Mouse (Mus musculus): Measurements from ENCODE around the gene Bpnt1.

Bpnt1 gene

GRCm38 (mm10) chr1:185328721-185329610, 3.0 kb upstream of the Bpnt1 start, which contains the start of gene Iars2:
Iars2 (minus strand) TSS chr1:185329396.
- in situ Hi-C loops (cut with MboI, MseI), result loop anchor here in 1 of 2 experiments (5.0 kb wide), 1 partner anchor 87 kb away; no protein-coding TSS in a partner anchor

GRCm38 (mm10) chr1:185329851-185330250, 2.1 kb upstream of the Bpnt1 start:
- in situ Hi-C loops (cut with MboI, MseI), result loop anchor here in 1 of 2 experiments (5.0 kb wide), 1 partner anchor 88 kb away; no protein-coding TSS in a partner anchor

DNA sequence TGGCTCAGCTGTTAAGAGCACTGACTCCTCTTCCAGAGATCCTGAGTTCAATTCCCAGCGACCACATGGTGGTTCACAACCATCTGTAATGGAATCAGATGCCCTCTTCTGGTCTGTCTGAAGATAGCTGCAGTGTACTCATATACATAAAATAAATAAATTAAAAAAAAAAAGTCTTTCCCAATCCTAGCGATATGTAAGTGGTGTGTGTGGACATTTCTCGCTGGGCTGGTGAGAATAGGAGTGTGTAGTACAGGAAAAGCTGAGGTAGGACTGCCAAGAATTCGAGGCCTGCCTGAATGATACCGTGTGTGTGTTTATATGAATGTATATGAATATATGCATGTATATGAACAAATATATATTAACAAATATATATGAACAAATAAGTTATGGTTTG, 585 bp upstream of the Bpnt1 start:
- in situ Hi-C loops (cut with MboI, MseI), result no loop called here

DNA sequence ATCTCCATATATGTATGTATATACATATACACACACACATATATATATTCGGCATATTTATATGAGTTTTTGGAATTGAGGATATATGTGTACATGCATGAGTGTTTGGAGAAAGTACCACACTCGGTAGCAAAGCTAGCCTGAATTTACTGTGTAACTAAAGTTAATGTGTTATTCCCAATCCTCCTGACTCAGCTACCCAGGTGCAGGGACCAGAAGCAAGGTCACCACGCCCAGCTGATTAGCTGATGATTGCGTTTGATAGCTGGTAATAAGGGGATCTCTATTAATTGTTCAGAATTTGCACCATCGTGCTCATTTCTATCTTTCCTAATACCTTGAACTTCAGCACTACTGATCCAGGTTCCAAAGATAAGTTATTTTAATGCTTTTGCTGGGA, 1.7 kb downstream of the Bpnt1 start:
- in situ Hi-C loops (cut with MboI, MseI), result no loop called here

GRCm38 (mm10) chr1:185334136-185334535, 2.2 kb downstream of the Bpnt1 start:
- in situ Hi-C loops (cut with MboI, MseI), result no loop called here

DNA sequence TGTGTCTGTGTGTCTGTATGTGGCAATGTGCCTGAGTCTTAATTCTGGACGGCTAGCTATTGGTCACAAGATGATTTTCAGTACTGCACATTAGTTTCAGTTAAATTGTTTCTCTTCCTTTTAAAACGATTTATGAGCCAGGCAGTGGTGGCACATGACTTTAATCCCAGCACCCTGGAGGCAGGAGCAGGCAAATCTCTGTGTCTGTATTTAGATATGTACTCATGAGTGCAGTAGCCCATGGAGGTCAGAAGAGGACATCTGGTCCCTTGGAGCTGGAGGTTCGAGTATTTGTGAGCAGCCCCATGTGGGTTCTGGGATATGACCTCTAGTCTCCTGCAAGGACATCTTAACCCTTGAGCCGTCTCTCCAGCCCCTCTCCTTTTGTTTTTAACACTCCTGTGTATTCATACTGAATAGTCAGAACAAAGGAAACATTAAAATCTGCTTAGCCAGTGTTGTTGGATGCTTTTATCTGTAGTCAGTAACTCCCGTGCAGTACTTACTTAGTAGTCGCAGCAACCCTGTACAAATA, 3.3 kb downstream of the Bpnt1 start:
- in situ Hi-C loops (cut with MboI, MseI), result no loop called here

GRCm38 (mm10) chr1:185336535-185336934, 4.6 kb downstream of the Bpnt1 start:
- in situ Hi-C loops (cut with MboI, MseI), result no loop called here

GRCm38 (mm10) chr1:185342441-185342840, 10.5 kb downstream of the Bpnt1 start:
- in situ Hi-C loops (cut with MboI, MseI), result no loop called here

- in situ Hi-C loops (cut with MboI, MseI), result no loop called here
Observed at GRCm38 (mm10) chr1:185343422-185343821, 11.5 kb downstream of the Bpnt1 start.

DNA sequence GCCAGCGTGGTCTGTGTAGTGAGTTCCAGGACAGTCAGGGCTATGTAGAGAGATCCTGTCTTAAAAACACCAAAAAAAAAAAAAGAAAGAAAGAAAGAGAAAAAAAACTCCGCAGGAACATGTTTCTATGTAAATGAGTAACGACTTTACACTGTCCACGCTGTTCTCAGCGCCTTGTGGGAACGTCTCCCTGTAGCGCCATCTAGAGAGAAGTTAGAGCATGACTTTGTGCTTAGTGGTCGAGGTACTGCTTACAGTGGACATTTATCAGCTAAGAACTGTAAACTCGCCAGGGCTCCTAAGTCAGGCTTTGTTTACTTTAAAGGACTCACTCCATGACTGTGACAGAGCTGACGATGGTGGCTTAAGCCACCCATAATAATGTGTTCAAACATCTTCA, 14.2 kb downstream of the Bpnt1 start:
- in situ Hi-C loops (cut with MboI, MseI), result no loop called here

GRCm38 (mm10) chr1:185349741-185350140, 17.8 kb downstream of the Bpnt1 start:
- in situ Hi-C loops (cut with MboI, MseI), result loop anchor here in 1 of 2 experiments (10.0 kb wide), 1 partner anchor 1975 kb away; no protein-coding TSS in a partner anchor

DNA sequence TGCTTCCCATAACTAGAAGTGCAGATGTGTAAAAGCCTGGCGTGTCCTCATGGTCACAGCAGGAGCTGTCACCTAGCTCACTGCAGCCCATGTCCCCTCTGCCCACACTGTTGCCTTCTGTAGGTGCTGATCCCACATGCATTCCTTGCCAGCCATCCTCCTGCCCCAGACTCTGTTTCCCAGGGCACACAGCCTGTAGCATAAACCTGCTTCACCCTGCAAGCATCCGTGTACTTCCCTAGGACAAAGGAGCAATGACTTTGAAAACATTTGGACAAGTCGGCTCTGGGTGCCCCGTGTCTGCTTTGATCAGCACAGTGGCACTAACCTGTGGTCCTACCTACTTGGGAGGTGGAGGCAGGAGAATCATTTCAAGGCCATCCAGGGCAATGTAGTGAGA, 18.7 kb downstream of the Bpnt1 start:
- in situ Hi-C loops (cut with MboI, MseI), result loop anchor here in 1 of 2 experiments (10.0 kb wide), 1 partner anchor 1976 kb away; no protein-coding TSS in a partner anchor

DNA sequence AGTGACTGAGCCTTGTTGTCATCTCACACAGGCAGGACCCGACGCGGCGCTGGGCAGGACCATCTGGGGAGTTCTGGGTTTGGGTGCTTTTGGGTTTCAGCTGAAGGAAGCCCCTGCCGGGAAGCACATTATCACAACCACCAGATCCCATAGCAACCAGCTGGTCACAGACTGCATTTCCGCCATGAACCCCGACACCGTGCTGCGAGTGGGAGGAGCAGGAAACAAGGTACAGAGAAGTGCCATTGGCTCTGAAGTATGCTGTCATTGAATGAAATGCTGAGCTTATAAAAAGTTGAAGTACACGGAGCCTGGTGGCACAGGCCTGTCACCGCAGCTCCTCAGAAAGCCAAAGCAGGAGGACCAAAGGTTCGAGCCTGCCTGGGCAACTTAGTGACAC, 20.2 kb downstream of the Bpnt1 start:
- in situ Hi-C loops (cut with MboI, MseI), result loop anchor here in 1 of 2 experiments (10.0 kb wide), 1 partner anchor 1977 kb away; no protein-coding TSS in a partner anchor

DNA sequence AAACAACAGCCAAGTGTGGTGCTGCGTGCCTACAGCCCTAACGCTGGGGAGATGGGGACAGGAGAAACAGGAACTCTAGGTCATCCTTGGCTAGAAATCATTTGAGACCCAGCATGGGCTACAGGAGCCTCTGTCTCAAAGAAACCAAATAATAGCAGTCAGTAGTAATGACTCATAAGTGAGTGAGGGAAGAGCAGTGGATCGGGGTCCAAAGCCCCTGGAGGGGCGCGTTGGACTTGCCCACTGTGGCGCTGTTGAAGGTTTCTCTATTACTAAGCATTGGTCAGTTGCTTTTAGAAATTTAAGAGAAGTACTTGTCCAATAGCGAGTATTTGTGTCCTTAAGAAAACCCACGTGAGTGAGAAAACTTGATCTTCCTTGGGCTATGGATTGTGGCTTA, 21.4 kb downstream of the Bpnt1 start:
- in situ Hi-C loops (cut with MboI, MseI), result loop anchor here in 1 of 2 experiments (10.0 kb wide), 1 partner anchor 1979 kb away; no protein-coding TSS in a partner anchor

DNA sequence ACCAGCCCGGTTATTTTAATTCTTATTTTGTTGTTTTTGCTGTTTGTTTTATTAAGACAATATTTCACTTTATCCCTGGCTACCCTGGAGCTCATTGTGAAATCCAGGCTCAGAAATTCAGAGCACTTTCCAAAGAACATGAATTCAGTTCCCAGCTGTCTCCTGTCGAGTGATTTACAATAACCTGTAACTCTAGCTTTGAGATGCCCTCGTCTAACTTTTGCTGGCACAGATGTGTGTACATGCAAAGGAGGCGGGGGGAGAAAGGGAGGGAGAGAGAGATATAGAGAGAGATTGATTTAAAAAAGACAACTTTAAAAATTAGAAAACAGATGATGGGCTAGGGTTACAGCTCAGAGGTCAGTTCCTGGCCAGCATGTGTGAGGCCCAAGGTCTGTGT, 22.8 kb downstream of the Bpnt1 start:
- in situ Hi-C loops (cut with MboI, MseI), result loop anchor here in 1 of 2 experiments (10.0 kb wide), 1 partner anchor 1980 kb away; no protein-coding TSS in a partner anchor

GRCm38 (mm10) chr1:185356246-185356645, 24.3 kb downstream of the Bpnt1 start:
- in situ Hi-C loops (cut with MboI, MseI), result loop anchor here in 1 of 2 experiments (10.0 kb wide), 1 partner anchor 1981 kb away; no protein-coding TSS in a partner anchor

GRCm38 (mm10) chr1:185358211-185358610, 26.3 kb downstream of the Bpnt1 start:
- in situ Hi-C loops (cut with MboI, MseI), result loop anchor here in 1 of 2 experiments (10.0 kb wide), 1 partner anchor 1983 kb away; no protein-coding TSS in a partner anchor

DNA sequence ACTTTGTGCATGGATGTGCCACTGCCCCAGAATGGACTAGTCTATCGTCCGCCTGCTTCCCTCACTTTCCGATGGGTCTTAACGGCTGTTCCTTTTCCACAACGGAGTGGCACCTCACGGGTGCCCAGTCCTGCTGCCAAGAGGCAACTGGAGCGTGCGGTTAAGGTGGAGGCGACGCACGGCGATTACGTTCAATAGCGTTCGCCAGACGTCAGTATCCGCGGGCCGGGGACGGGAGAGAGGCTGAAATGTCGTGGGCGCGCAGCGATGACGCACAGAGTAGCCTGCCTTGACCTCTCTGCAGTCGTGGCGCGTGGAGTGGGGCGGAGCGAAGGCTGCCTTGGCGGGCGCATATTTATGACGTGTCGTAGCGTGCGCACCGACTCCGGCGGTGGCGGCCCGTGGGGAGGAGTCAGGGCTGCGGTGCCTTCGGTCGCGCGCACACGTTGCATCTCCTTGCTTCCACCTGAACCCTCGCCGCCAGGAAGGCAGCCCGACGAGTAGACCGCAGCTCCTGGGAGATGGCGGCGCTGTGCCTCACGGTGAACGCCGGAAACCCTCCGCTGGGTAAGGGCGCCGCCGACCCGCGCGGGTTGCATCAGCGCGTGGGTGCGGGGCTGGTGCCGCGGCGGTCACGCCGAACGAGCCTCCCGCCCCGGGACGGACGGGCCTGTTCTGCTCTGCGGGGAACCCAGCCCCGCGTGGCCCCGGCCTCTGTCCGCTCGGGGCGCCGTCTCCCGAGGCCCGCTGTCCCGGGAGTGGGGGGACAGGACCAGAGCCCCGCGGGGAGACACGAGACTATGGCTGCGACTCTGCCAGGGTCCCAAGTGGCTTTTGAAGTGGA, 30.9 kb downstream of the Bpnt1 start, which contains the start of gene Eprs:
Eprs (plus strand) TSS at position 368 of the 844 bp plus-strand sequence.
- in situ Hi-C loops (cut with MboI, MseI), result no loop called here

DNA sequence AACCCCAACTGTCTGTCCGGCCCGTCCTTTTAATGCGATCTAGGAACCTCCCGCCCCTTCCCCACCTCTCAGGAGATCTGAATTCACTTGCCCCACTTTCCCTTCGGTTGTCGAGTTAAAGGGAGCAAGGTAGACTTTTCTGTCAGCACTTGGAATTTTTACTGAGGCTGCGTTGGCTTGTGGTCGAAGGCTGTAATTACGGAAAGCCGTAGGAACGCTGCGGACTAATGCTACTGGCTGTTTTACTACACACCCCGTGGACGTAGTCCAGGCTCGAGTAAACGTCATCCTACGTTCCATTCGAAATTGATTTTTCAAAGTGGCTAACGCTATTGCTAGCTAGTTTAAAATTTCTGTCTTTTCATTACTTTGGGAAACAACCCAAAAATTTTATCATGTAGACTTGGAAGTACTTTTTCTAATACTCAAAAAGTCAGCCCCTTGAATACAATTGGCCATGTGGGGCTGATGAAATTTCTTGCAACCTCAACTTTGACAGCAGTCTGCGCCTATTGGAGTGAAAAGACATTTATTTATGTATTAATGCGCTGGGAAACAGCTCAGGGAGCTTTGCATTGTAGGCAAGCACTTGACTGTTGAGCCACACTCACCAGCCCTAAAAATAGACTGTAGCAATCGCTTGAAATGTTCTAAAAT, 31.7 kb downstream of the Bpnt1 start:
- in situ Hi-C loops (cut with MboI, MseI), result no loop called here

DNA sequence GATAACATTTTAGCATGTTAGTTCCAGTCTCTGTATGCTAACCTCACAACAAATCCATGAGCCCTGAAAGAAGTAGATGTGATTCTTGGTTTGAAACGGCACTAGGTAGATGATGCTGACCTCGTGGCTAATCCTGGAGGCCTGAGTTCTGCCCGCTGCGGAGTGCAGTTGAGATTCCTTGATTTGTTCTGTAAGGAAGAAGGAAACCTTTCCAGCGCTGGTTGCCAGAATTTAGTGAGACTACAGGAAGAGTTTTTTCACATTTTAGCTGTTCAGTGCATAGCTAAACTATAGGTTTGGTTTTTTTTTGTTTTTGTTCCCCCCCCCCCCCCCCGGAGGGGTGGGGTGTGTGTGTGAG, 32.2 kb downstream of the Bpnt1 start:
- in situ Hi-C loops (cut with MboI, MseI), result no loop called here

DNA sequence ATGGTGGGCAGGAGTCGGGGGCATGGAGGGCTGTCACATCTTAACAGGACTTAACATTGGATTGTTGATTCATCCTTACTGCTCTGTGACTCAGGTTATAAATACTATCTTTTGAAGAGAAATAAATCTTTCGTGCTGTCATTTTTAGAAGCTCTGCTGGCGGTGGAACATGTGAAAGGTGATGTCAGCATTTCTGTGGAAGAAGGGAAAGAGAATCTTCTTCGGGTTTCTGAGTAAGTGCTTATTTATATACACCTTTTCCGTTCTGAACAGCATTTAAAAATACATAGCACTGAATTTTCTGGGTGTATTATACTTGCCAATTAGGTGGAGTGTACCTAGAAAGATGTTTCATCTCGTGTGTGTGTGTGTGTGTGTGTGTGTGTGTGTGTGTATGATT, 35.4 kb downstream of the Bpnt1 start:
- in situ Hi-C loops (cut with MboI, MseI), result loop anchor here in 1 of 2 experiments (5.0 kb wide), 1 partner anchor 45 kb away; no protein-coding TSS in a partner anchor
